Mouse (Mus musculus) testis, adult 2 months (tissue): ENCODE results near the gene Aldh1b1.

Source experiments
- CTCF ChIP-seq: fragments of 200-500 bp; IDR thresholded peaks from 2 replicates; pipeline ENCODE4 v1.5.1; 2012; ENCODE audit warnings: low read depth, mild to moderate bottlenecking, inconsistent platforms, low read length, moderate library complexity; ENCODE audit not compliant: control insufficient read depth, insufficient read depth, insufficient replicate concordance
- POLR2A ChIP-seq: fragments of 200-500 bp; IDR thresholded peaks from 2 replicates; pipeline ENCODE4 v1.6.1; 2012; ENCODE audit warnings: low read depth, mild to moderate bottlenecking, inconsistent platforms, low read length, moderate library complexity; ENCODE audit not compliant: control insufficient read depth

GRCm38 (mm10) chr4:45796760-45797159, 2.1 kb upstream of the Aldh1b1 start:
- TF ChIP-seq CTCF (no peak), POLR2A (no peak)
